Mouse (Mus musculus) hindbrain, embryonic 12.5 days (tissue): ENCODE results near the gene Ntrk2. TPM values are rescaled to one million over a fixed set of nuclear protein-coding genes. Genes with fewer than 3 reads are reported as not detected.

Source experiments
- ATAC-seq: fragments of 200-750 bp; cut with Nextera tagmentation; 2 replicates; pipeline ENCODE4 v1.8.0; 2017; ENCODE audit warnings: moderate TSS enrichment; ENCODE audit not compliant: low FRiP score
- H3K27ac ChIP-seq: fragments of 300-500 bp; sonication (generic); 2 replicates; pipeline ENCODE4 v1.5.1; 2016; ENCODE audit warnings: mild to moderate bottlenecking
- H3K27me3 ChIP-seq: fragments of 300-500 bp; sonication (generic); 2 replicates; pipeline ENCODE4 v1.6.1; 2016; ENCODE audit warnings: mild to moderate bottlenecking
- H3K36me3 ChIP-seq: fragments of 300-500 bp; sonication (generic); 2 replicates; pipeline ENCODE4 v1.6.1; 2016; ENCODE audit warnings: mild to moderate bottlenecking
- H3K4me1 ChIP-seq: fragments of 300-500 bp; sonication (generic); 2 replicates; pipeline ENCODE4 v1.6.1; 2016
- H3K4me2 ChIP-seq: fragments of 300-500 bp; sonication (generic); replicated peaks from 2 replicates; pipeline ENCODE4 v1.6.1; 2016; ENCODE audit warnings: mild to moderate bottlenecking
- H3K4me3 ChIP-seq: fragments of 300-500 bp; sonication (generic); 2 replicates; pipeline ENCODE4 v1.5.1; 2016; ENCODE audit warnings: mild to moderate bottlenecking
- H3K9ac ChIP-seq: fragments of 300-500 bp; sonication (generic); 2 replicates; pipeline ENCODE4 v1.6.1; 2016; ENCODE audit warnings: mild to moderate bottlenecking, moderate library complexity
- H3K9me3 ChIP-seq: fragments of 300-500 bp; sonication (generic); replicated peaks from 2 replicates; pipeline ENCODE4 v1.6.1; 2016; ENCODE audit warnings: mild to moderate bottlenecking
- WGBS: fragments of 180-500 bp; shearing (Covaris S2); methylation state at CpG from one replicate; pipeline ENCODE4 v1.1.7; 2016; 5-methylcytosine and 5-hydroxymethylcytosine counted together
- polyA plus RNA-seq: library from polyadenylated mRNA; unstranded; fragments of >200 nt; fragmentation: Nextera tagmentation; extraction: Ambion mirVana; gene quantifications from 2 replicates; pipeline ENCODE4 v1.2.1, GENCODE M21; 2016

The Ntrk2 gene
- polyA plus RNA-seq, 1 experiment from 2014 or later, result 71.2 TPM

GRCm38 (mm10) chr13:58912559-58912958 lies 106.2 kb downstream of the Ntrk2 start:
- Histone ChIP-seq H3K36me3 (no peaks in the 10 kb centered on the region), H3K9me3 (no peaks in the 10 kb centered on the region), H3K27ac (no peak overlapping the region), H3K4me1 (peaks cover 10% of the 10 kb centered on the region), H3K9ac (no peak overlapping the region), H3K4me2 (no peak overlapping the region), H3K4me3 (no peak overlapping the region), H3K27me3 (no peaks in the 10 kb centered on the region)
- ATAC-seq, result peak; percentile 43; the same call in 1 of the 2 replicates

- 71% methylated on average over 6 of the region's 6 CpGs for WGBS
- Histone ChIP-seq H3K4me2 (no peak overlapping the region), H3K36me3 (no peaks in the 10 kb centered on the region), H3K9ac (no peak overlapping the region), H3K27ac (no peak overlapping the region), H3K4me1 (peaks cover 9% of the 10 kb centered on the region; the same call in 1 of the 2 replicates), H3K9me3 (no peaks in the 10 kb centered on the region), H3K4me3 (no peak overlapping the region), H3K27me3 (no peaks in the 10 kb centered on the region)
- no peak for ATAC-seq
Measured at GRCm38 (mm10) chr13:58914061-58914814, 107.9 kb downstream of the Ntrk2 start.

- Histone ChIP-seq H3K9me3 (no peaks in the 10 kb centered on the region), H3K27me3 (no peaks in the 10 kb centered on the region), H3K27ac (no peak overlapping the region), H3K4me3 (no peak overlapping the region), H3K9ac (no peak overlapping the region), H3K4me2 (no peak overlapping the region), H3K36me3 (no peaks in the 10 kb centered on the region), H3K4me1 (peaks cover 9% of the 10 kb centered on the region; the same call in 1 of the 2 replicates)
- 94% methylated on average over 2 of the region's 2 CpGs for WGBS
- ATAC-seq, result no peak
Measured at GRCm38 (mm10) chr13:58916348-58916747, 110.0 kb downstream of the Ntrk2 start.

- Histone ChIP-seq H3K36me3 (no peaks in the 10 kb centered on the region), H3K9me3 (no peaks in the 10 kb centered on the region), H3K4me1 (0 out of 2 replicates have a peak, but pooled peaks cover 6% of the 10 kb centered on the region), H3K9ac (no peak overlapping the region), H3K4me3 (no peak overlapping the region), H3K4me2 (no peak overlapping the region), H3K27ac (no peak overlapping the region), H3K27me3 (no peaks in the 10 kb centered on the region)
- WGBS, result 92% methylated on average over 7 of the region's 7 CpGs
- no peak for ATAC-seq
Measured at GRCm38 (mm10) chr13:58920241-58920640, 113.9 kb downstream of the Ntrk2 start.

GRCm38 (mm10) chr13:58921255-58921654 lies 114.9 kb downstream of the Ntrk2 start:
- H3K36me3 ChIP-seq, result no peaks in the 10 kb centered on the region
- no peak overlapping the region for H3K4me2 ChIP-seq
- H3K9me3 ChIP-seq, result no peaks in the 10 kb centered on the region
- 0 out of 2 replicates have a peak, but pooled peaks cover 6% of the 10 kb centered on the region for H3K4me1 ChIP-seq
- 83% methylated on average over 3 of the region's 3 CpGs for WGBS
- H3K27me3 ChIP-seq, result no peaks in the 10 kb centered on the region
- no peak overlapping the region for H3K4me3 ChIP-seq
- ATAC-seq, result no peak
- no peak overlapping the region for H3K9ac ChIP-seq
- no peak overlapping the region for H3K27ac ChIP-seq

- H3K9ac ChIP-seq, result no peak overlapping the region
- no peak for ATAC-seq
- 87% methylated on average over 10 of the region's 10 CpGs for WGBS
Measured at GRCm38 (mm10) chr13:58921705-58922104, 115.3 kb downstream of the Ntrk2 start.

GRCm38 (mm10) chr13:58922174-58922573 lies 115.8 kb downstream of the Ntrk2 start:
- H3K4me3 ChIP-seq, result no peak overlapping the region
- no peak overlapping the region for H3K4me2 ChIP-seq
- H3K9ac ChIP-seq, result no peak overlapping the region
- H3K4me1 ChIP-seq, result 0 out of 2 replicates have a peak, but pooled peaks cover 6% of the 10 kb centered on the region
- WGBS, result 83% methylated on average over 15 of the region's 15 CpGs
- H3K27me3 ChIP-seq, result no peaks in the 10 kb centered on the region
- ATAC-seq, result no peak
- no peak overlapping the region for H3K27ac ChIP-seq
- no peaks in the 10 kb centered on the region for H3K36me3 ChIP-seq
- no peaks in the 10 kb centered on the region for H3K9me3 ChIP-seq

More at GRCm38 (mm10) chr13:58921705-58922104, 115.3 kb downstream of the Ntrk2 start:
- Histone ChIP-seq H3K4me2 (no peak overlapping the region), H3K27ac (no peak overlapping the region), H3K4me1 (0 out of 2 replicates have a peak, but pooled peaks cover 6% of the 10 kb centered on the region), H3K9me3 (no peaks in the 10 kb centered on the region), H3K36me3 (no peaks in the 10 kb centered on the region), H3K4me3 (no peak overlapping the region), H3K27me3 (no peaks in the 10 kb centered on the region)

- ATAC-seq, result no peak
- 84% methylated on average over 7 of the region's 7 CpGs for WGBS
- peaks cover 12% of the 10 kb centered on the region for H3K4me1 ChIP-seq
Measured at GRCm38 (mm10) chr13:58923496-58923895, 117.1 kb downstream of the Ntrk2 start.

GRCm38 (mm10) chr13:58924486-58924885 lies 118.1 kb downstream of the Ntrk2 start:
- Histone ChIP-seq H3K4me1 (peaks cover 15% of the 10 kb centered on the region), H3K36me3 (no peaks in the 10 kb centered on the region), H3K9ac (no peak overlapping the region), H3K27ac (no peak overlapping the region), H3K9me3 (no peaks in the 10 kb centered on the region), H3K27me3 (no peaks in the 10 kb centered on the region), H3K4me3 (no peak overlapping the region), H3K4me2 (no peak overlapping the region)
- ATAC-seq, result no peak
- WGBS, result 74% methylated on average over 3 of the region's 3 CpGs

More at GRCm38 (mm10) chr13:58923496-58923895, 117.1 kb downstream of the Ntrk2 start:
- H3K27me3 ChIP-seq, result no peaks in the 10 kb centered on the region
- H3K27ac ChIP-seq, result no peak overlapping the region
- no peaks in the 10 kb centered on the region for H3K9me3 ChIP-seq
- no peak overlapping the region for H3K4me3 ChIP-seq
- no peak overlapping the region for H3K4me2 ChIP-seq
- H3K36me3 ChIP-seq, result no peaks in the 10 kb centered on the region
- no peak overlapping the region for H3K9ac ChIP-seq

GRCm38 (mm10) chr13:58927186-58927585 lies 120.8 kb downstream of the Ntrk2 start:
- H3K27me3 ChIP-seq, result no peaks in the 10 kb centered on the region
- no peaks in the 10 kb centered on the region for H3K36me3 ChIP-seq
- H3K4me1 ChIP-seq, result peaks cover 15% of the 10 kb centered on the region
- H3K9ac ChIP-seq, result no peak overlapping the region
- no peak for ATAC-seq
- WGBS, result 97% methylated on average over 3 of the region's 3 CpGs
- H3K4me2 ChIP-seq, result no peak overlapping the region
- no peak overlapping the region for H3K27ac ChIP-seq
- no peaks in the 10 kb centered on the region for H3K9me3 ChIP-seq
- no peak overlapping the region for H3K4me3 ChIP-seq

GRCm38 (mm10) chr13:58927656-58928226 lies 121.4 kb downstream of the Ntrk2 start:
- Histone ChIP-seq H3K4me2 (no peak overlapping the region), H3K4me1 (peaks cover 16% of the 10 kb centered on the region), H3K9me3 (no peaks in the 10 kb centered on the region), H3K27me3 (no peaks in the 10 kb centered on the region), H3K36me3 (no peaks in the 10 kb centered on the region), H3K9ac (no peak overlapping the region), H3K27ac (no peak overlapping the region), H3K4me3 (no peak overlapping the region)
- 73% methylated on average over 16 of the region's 16 CpGs for WGBS
- no peak for ATAC-seq

GRCm38 (mm10) chr13:58928668-58929436 lies 122.5 kb downstream of the Ntrk2 start:
- Histone ChIP-seq H3K27me3 (no peaks in the 10 kb centered on the region), H3K4me3 (no peak overlapping the region), H3K27ac (peak overlapping the region; percentile 52; the same call in 1 of the 2 replicates), H3K9me3 (no peaks in the 10 kb centered on the region), H3K4me2 (no peak overlapping the region), H3K36me3 (no peaks in the 10 kb centered on the region), H3K4me1 (peaks cover 27% of the 10 kb centered on the region), H3K9ac (no peak overlapping the region)
- no peak for ATAC-seq
- 58% methylated on average over 15 of the region's 15 CpGs for WGBS
